Mouse (Mus musculus): Measurements from ENCODE around the gene Olfr1032. TPM values are rescaled to one million over a fixed set of nuclear protein-coding genes. Genes with fewer than 3 reads are reported as not detected.

Gene Olfr1032
- not detected for polyA plus RNA-seq (2014; fragmentation: Illumina TruSeq; extraction: RNeasy Lipid Tissue Mini Kit (QIAGEN cat#74804))

GRCm38 (mm10) chr2:86005240-86005639 lies at the start of gene Olfr1032:
Olfr1032 (plus strand) TSS chr2:86005540.

GRCm38 (mm10) chr2:85973595-85973994 lies 31.7 kb upstream of the Olfr1032 start, which contains the start of gene Olfr1029:
Olfr1029 (plus strand) TSS chr2:85973895.

GRCm38 (mm10) chr2:85978976-85979375 lies 26.4 kb upstream of the Olfr1032 start, which contains the start of gene Olfr1030:
Olfr1030 (plus strand) TSS chr2:85979276.

GRCm38 (mm10) chr2:85990004-85990403 lies 15.3 kb upstream of the Olfr1032 start, which contains the start of gene Olfr1031:
Olfr1031 (plus strand) TSS chr2:85990304.

GRCm38 (mm10) chr2:86020406-86020805 lies 15.1 kb downstream of the Olfr1032 start, which contains the start of gene Olfr1033:
Olfr1033 (plus strand) TSS chr2:86020633.

GRCm38 (mm10) chr2:86045561-86045960 lies 40.2 kb downstream of the Olfr1032 start, which contains the start of gene Olfr1034:
Olfr1034 (plus strand) TSS chr2:86045861.

Other genes with a start within 250 kb of the Olfr1032 start
- gene Olfr1012, start 242.8 kb upstream of the Olfr1032 start, polyA plus RNA-seq (2014; fragmentation: Illumina TruSeq; extraction: RNeasy Lipid Tissue Mini Kit (QIAGEN cat#74804)): not detected
- gene Olfr1013, start 238.4 kb upstream of the Olfr1032 start, polyA plus RNA-seq (2014; fragmentation: Illumina TruSeq; extraction: RNeasy Lipid Tissue Mini Kit (QIAGEN cat#74804)): not detected
- not detected for gene Olfr1014, start 232.8 kb upstream of the Olfr1032 start, polyA plus RNA-seq (2014; fragmentation: Illumina TruSeq; extraction: RNeasy Lipid Tissue Mini Kit (QIAGEN cat#74804))
- gene Olfr1015, start 223.5 kb upstream of the Olfr1032 start, polyA plus RNA-seq (2014; fragmentation: Illumina TruSeq; extraction: RNeasy Lipid Tissue Mini Kit (QIAGEN cat#74804)): not detected
- gene Olfr1016, start 203.0 kb upstream of the Olfr1032 start, polyA plus RNA-seq (2014; fragmentation: Illumina TruSeq; extraction: RNeasy Lipid Tissue Mini Kit (QIAGEN cat#74804)): not detected
- gene Olfr1018, start 187.1 kb upstream of the Olfr1032 start, polyA plus RNA-seq (2014; fragmentation: Illumina TruSeq; extraction: RNeasy Lipid Tissue Mini Kit (QIAGEN cat#74804)): not detected
- not detected for gene Olfr1019, start 160.1 kb upstream of the Olfr1032 start, polyA plus RNA-seq (2014; fragmentation: Illumina TruSeq; extraction: RNeasy Lipid Tissue Mini Kit (QIAGEN cat#74804))
- gene Olfr1020, start 158.5 kb upstream of the Olfr1032 start, polyA plus RNA-seq (2014; fragmentation: Illumina TruSeq; extraction: RNeasy Lipid Tissue Mini Kit (QIAGEN cat#74804)): not detected
- gene Olfr1022, start 136.9 kb upstream of the Olfr1032 start, polyA plus RNA-seq (2014; fragmentation: Illumina TruSeq; extraction: RNeasy Lipid Tissue Mini Kit (QIAGEN cat#74804)): not detected
- not detected for gene Olfr1023, start 119.9 kb upstream of the Olfr1032 start, polyA plus RNA-seq (2014; fragmentation: Illumina TruSeq; extraction: RNeasy Lipid Tissue Mini Kit (QIAGEN cat#74804))
- gene Olfr1024, start 100.5 kb upstream of the Olfr1032 start, polyA plus RNA-seq (2014; fragmentation: Illumina TruSeq; extraction: RNeasy Lipid Tissue Mini Kit (QIAGEN cat#74804)): not detected
- gene Olfr1025-ps1, start 90.3 kb upstream of the Olfr1032 start, polyA plus RNA-seq (2014; fragmentation: Illumina TruSeq; extraction: RNeasy Lipid Tissue Mini Kit (QIAGEN cat#74804)): not detected
- not detected for gene Olfr1026, start 84.0 kb upstream of the Olfr1032 start, polyA plus RNA-seq (2014; fragmentation: Illumina TruSeq; extraction: RNeasy Lipid Tissue Mini Kit (QIAGEN cat#74804))
- not detected for gene Olfr1028, start 55.1 kb upstream of the Olfr1032 start, polyA plus RNA-seq (2014; fragmentation: Illumina TruSeq; extraction: RNeasy Lipid Tissue Mini Kit (QIAGEN cat#74804))
- 0.34 TPM for gene Olfr1029, start 31.6 kb upstream of the Olfr1032 start, polyA plus RNA-seq (2014; fragmentation: Illumina TruSeq; extraction: RNeasy Lipid Tissue Mini Kit (QIAGEN cat#74804))
- not detected for gene Olfr1030, start 26.3 kb upstream of the Olfr1032 start, polyA plus RNA-seq (2014; fragmentation: Illumina TruSeq; extraction: RNeasy Lipid Tissue Mini Kit (QIAGEN cat#74804))
- not detected for gene Olfr1031, start 15.2 kb upstream of the Olfr1032 start, polyA plus RNA-seq (2014; fragmentation: Illumina TruSeq; extraction: RNeasy Lipid Tissue Mini Kit (QIAGEN cat#74804))
- gene Olfr1033, start 15.1 kb downstream of the Olfr1032 start, polyA plus RNA-seq (2014; fragmentation: Illumina TruSeq; extraction: RNeasy Lipid Tissue Mini Kit (QIAGEN cat#74804)): 26.2 TPM
- 4.1 TPM for gene Olfr1034, start 40.3 kb downstream of the Olfr1032 start, polyA plus RNA-seq (2014; fragmentation: Illumina TruSeq; extraction: RNeasy Lipid Tissue Mini Kit (QIAGEN cat#74804))
- gene Olfr1036, start 68.5 kb downstream of the Olfr1032 start, polyA plus RNA-seq (2014; fragmentation: Illumina TruSeq; extraction: RNeasy Lipid Tissue Mini Kit (QIAGEN cat#74804)): not detected
- not detected for gene Olfr1037, start 81.8 kb downstream of the Olfr1032 start, polyA plus RNA-seq (2014; fragmentation: Illumina TruSeq; extraction: RNeasy Lipid Tissue Mini Kit (QIAGEN cat#74804))
- gene Olfr1039, start 130.4 kb downstream of the Olfr1032 start, polyA plus RNA-seq (2014; fragmentation: Illumina TruSeq; extraction: RNeasy Lipid Tissue Mini Kit (QIAGEN cat#74804)): not detected
- not detected for gene Olfr1040, start 141.2 kb downstream of the Olfr1032 start, polyA plus RNA-seq (2014; fragmentation: Illumina TruSeq; extraction: RNeasy Lipid Tissue Mini Kit (QIAGEN cat#74804))
- gene Olfr1042, start 156.3 kb downstream of the Olfr1032 start, polyA plus RNA-seq (2014; fragmentation: Illumina TruSeq; extraction: RNeasy Lipid Tissue Mini Kit (QIAGEN cat#74804)): not detected
- not detected for gene Olfr1043, start 162.0 kb downstream of the Olfr1032 start, polyA plus RNA-seq (2014; fragmentation: Illumina TruSeq; extraction: RNeasy Lipid Tissue Mini Kit (QIAGEN cat#74804))
- not detected for gene Olfr1044, start 172.3 kb downstream of the Olfr1032 start, polyA plus RNA-seq (2014; fragmentation: Illumina TruSeq; extraction: RNeasy Lipid Tissue Mini Kit (QIAGEN cat#74804))
- not detected for gene Olfr52, start 180.1 kb downstream of the Olfr1032 start, polyA plus RNA-seq (2014; fragmentation: Illumina TruSeq; extraction: RNeasy Lipid Tissue Mini Kit (QIAGEN cat#74804))
- gene Olfr1045, start 197.5 kb downstream of the Olfr1032 start, polyA plus RNA-seq (2014; fragmentation: Illumina TruSeq; extraction: RNeasy Lipid Tissue Mini Kit (QIAGEN cat#74804)): not detected
- not detected for gene Olfr1046, start 213.8 kb downstream of the Olfr1032 start, polyA plus RNA-seq (2014; fragmentation: Illumina TruSeq; extraction: RNeasy Lipid Tissue Mini Kit (QIAGEN cat#74804))
- not detected for gene Olfr1047, start 225.9 kb downstream of the Olfr1032 start, polyA plus RNA-seq (2014; fragmentation: Illumina TruSeq; extraction: RNeasy Lipid Tissue Mini Kit (QIAGEN cat#74804))
- not detected for gene Olfr1048, start 234.7 kb downstream of the Olfr1032 start, polyA plus RNA-seq (2014; fragmentation: Illumina TruSeq; extraction: RNeasy Lipid Tissue Mini Kit (QIAGEN cat#74804))